Mouse (Mus musculus) ES-Bruce4 (cell line): ENCODE results near the gene Kctd5. TPM values are rescaled to one million over a fixed set of nuclear protein-coding genes. Genes with fewer than 3 reads are reported as not detected.

Experiments
- H3K27ac ChIP-seq: 2 replicates; pipeline ENCODE4 v1.5.1; 2012; ENCODE audit warnings: low read length, inconsistent platforms; ENCODE audit not compliant: insufficient read depth
- H3K27me3 ChIP-seq: 2 replicates; pipeline ENCODE4 v1.6.1; 2012; ENCODE audit warnings: mild to moderate bottlenecking, low read length, inconsistent platforms; ENCODE audit not compliant: control insufficient read depth, poor library complexity, insufficient read depth, severe bottlenecking
- H3K36me3 ChIP-seq: 2 replicates; pipeline ENCODE4 v1.6.1; 2012; ENCODE audit warnings: inconsistent platforms, mild to moderate bottlenecking, low read length, moderate library complexity; ENCODE audit not compliant: control insufficient read depth, poor library complexity, insufficient read depth, severe bottlenecking
- H3K4me1 ChIP-seq: one replicate; pipeline ENCODE4 v1.8.1; 2011; ENCODE audit warnings: low read length; ENCODE audit not compliant: control insufficient read depth, insufficient read depth
- H3K4me3 ChIP-seq: 2 replicates; pipeline ENCODE4 v1.5.1; 2011; ENCODE audit warnings: low read depth, mild to moderate bottlenecking, low read length
- H3K9ac ChIP-seq: 2 replicates; pipeline ENCODE4 v1.6.1; 2012; ENCODE audit warnings: low read depth, mild to moderate bottlenecking, inconsistent platforms; ENCODE audit not compliant: poor library complexity, severe bottlenecking
- H3K9me3 ChIP-seq: replicated peaks from 2 replicates; pipeline ENCODE4 v1.6.1; 2012; ENCODE audit warnings: mild to moderate bottlenecking, low read length, inconsistent platforms; ENCODE audit not compliant: control insufficient read depth, poor library complexity, insufficient read depth, severe bottlenecking
- CTCF ChIP-seq: IDR thresholded peaks from one replicate; pipeline ENCODE4 v1.8.1; 2011; ENCODE audit warnings: low read depth, low read length
- EP300 ChIP-seq: IDR thresholded peaks from 2 replicates; pipeline ENCODE4 v1.6.1; 2011; ENCODE audit warnings: low read depth, low read length; ENCODE audit not compliant: insufficient read depth
- POLR2A ChIP-seq: IDR thresholded peaks from one replicate; pipeline ENCODE4 v1.8.1; 2011; ENCODE audit warnings: low read length; ENCODE audit not compliant: insufficient read depth
- polyA plus RNA-seq: library from polyadenylated mRNA; stranded (reverse); fragments of >200 nt; gene quantifications from 2 replicates; pipeline ENCODE4 v1.2.4, GENCODE M21; 2011; ENCODE audit warnings: low read depth; ENCODE audit not compliant: missing spikeins, insufficient read depth, insufficient read length

Gene Kctd5
- polyA plus RNA-seq, 1 experiment: 66.4 TPM

DNA sequence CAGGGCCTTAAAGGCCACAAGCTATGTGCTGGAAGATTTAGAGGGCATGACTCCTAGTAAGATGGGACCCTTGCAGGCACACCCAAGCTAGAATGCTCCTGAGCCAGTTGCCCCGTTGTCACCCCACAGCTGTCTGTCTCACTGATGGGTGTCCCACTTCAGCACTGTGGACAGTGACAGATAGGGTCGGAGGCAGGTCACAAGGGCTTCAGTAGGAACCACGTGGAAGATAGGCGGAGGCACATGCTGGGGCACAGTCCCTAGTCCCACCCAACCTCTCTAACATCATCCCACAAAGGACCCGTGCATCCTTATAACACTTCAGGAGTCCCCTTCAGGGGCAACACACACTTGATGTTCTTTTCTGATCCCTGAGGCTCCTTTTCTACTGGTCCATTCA, 27.3 kb downstream of the Kctd5 start:
- TF ChIP-seq POLR2A (no peak), EP300 (0 out of 2 replicates have a peak, but pooled peaks have one; percentile 74), CTCF (no peak)
- H3K9ac ChIP-seq: no peak overlapping the region
- no peak overlapping the region for H3K27ac ChIP-seq
- H3K36me3 ChIP-seq: peaks cover 3% of the 10 kb centered on the region; the same call in 1 of the 2 replicates
- no peak overlapping the region for H3K4me3 ChIP-seq
- H3K4me1 ChIP-seq: peaks cover 3% of the 10 kb centered on the region
- no peaks in the 10 kb centered on the region for H3K27me3 ChIP-seq
- H3K9me3 ChIP-seq: no peaks in the 10 kb centered on the region

DNA sequence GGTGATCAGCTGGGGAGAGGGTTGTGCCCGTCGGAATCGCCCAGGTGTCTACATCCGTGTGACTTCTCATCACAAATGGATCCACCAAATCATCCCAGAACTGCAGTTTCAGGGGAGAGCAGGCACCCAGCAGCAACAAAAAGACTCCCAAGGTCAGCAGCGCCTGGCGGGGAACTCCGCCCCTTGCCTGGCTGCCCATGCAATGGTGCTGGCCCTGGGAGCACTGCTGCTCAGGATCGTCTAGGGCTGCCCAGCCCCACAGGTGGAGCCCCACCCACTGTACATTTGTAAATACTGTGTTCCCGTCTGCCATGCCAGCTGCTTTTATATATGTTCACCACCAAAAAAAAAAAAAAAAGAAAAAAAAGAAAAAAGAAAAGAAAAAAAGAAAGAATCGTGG, 27.7 kb downstream of the Kctd5 start:
- no peaks in the 10 kb centered on the region for H3K27me3 ChIP-seq

DNA sequence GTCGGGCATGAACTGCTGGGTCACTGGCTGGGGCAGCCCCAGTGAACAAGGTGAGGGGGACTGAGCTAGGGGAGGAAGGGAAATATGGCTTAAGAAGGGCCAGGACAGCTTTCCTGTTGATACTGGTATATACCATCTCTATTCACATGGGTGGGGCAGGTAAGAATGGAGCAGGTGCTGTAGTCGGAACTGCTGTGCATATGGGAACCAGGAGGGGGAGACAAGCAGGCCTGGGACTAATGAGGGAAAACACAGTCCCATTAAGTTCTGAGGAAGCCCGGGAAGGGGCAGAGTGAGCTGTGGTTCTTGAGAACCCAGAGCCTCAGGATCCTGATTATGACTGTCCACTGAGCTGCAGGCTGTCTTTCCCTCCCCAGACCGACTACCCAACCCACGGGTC, 28.8 kb downstream of the Kctd5 start:
- Histone ChIP-seq H3K9ac (no peak overlapping the region), H3K27ac (no peak overlapping the region), H3K27me3 (no peaks in the 10 kb centered on the region), H3K36me3 (no peaks in the 10 kb centered on the region), H3K4me1 (peaks cover 3% of the 10 kb centered on the region), H3K9me3 (no peaks in the 10 kb centered on the region), H3K4me3 (no peak overlapping the region)
- TF ChIP-seq CTCF: peak; percentile 48
- 0 out of 2 replicates have a peak, but pooled peaks have one; percentile 12 for TF ChIP-seq EP300
- TF ChIP-seq POLR2A: no peak

More for the DNA sequence above, 27.7 kb downstream of the Kctd5 start:
- Histone ChIP-seq H3K4me1 (peaks cover 3% of the 10 kb centered on the region), H3K9ac (no peak overlapping the region), H3K4me3 (no peak overlapping the region), H3K9me3 (no peaks in the 10 kb centered on the region), H3K36me3 (0 out of 2 replicates have a peak, but pooled peaks cover 3% of the 10 kb centered on the region), H3K27ac (no peak overlapping the region)
- no peak for TF ChIP-seq CTCF
- no peak for TF ChIP-seq POLR2A
- no peak for TF ChIP-seq EP300

DNA sequence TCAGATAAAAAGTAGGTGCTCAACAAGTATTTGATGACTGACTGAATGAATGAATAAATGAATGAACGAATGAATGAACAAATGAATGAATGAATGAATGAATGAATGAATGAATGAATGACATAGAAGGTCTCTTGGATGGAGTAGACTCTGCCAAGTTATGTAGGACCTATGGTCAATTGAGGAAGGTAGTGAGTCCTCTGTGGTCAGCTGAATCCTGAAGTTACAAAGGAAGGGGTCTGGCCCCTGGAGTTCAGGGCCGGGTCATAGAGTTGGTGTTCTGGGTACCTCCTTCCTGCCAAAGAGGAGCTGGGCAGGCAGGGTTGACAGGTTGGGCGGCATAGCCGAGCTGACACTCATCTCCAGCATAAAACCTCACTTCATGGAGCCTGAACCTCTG, 35.4 kb downstream of the Kctd5 start, which contains the start of gene Prss27:
Prss27 (plus strand) TSS at position 301 of the 400 bp plus-strand sequence.
- no peaks in the 10 kb centered on the region for H3K4me1 ChIP-seq
- H3K9me3 ChIP-seq: no peaks in the 10 kb centered on the region
- TF ChIP-seq EP300 (no peak), CTCF (no peak), POLR2A (no peak)
- H3K36me3 ChIP-seq: no peaks in the 10 kb centered on the region
- H3K4me3 ChIP-seq: no peak within 1 kb of the TSS
- no peak within 1 kb of the TSS for H3K9ac ChIP-seq
- no peaks in the 10 kb centered on the region for H3K27me3 ChIP-seq
- no peak within 1 kb of the TSS for H3K27ac ChIP-seq

DNA sequence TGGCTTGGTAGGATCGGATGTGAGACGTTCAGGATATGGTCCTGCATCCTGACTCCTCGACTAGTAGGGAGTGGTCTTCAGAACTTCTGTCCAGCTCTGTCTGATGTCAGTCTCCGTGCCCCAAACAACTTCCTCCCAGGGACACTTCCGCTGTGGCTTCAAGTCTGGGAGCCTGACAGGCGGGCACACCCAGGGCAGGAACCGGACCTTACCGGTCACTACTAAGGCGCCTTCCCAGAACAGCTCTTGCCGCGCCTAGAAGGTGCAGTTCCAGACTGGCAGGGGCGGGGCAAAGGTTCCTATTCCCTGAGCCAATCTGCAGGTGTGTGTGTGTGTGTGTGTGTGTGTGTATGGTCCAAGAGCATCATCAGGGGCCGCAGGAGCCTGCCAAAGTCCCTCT, 35.9 kb downstream of the Kctd5 start:
- Histone ChIP-seq H3K27me3 (no peaks in the 10 kb centered on the region), H3K9ac (no peak overlapping the region), H3K9me3 (no peaks in the 10 kb centered on the region), H3K4me1 (peaks cover 2% of the 10 kb centered on the region), H3K36me3 (no peaks in the 10 kb centered on the region), H3K4me3 (no peak overlapping the region), H3K27ac (no peak overlapping the region)
- no peak for TF ChIP-seq POLR2A
- TF ChIP-seq EP300: peak; percentile 32; the same call in 1 of the 2 replicates
- TF ChIP-seq CTCF: no peak

DNA sequence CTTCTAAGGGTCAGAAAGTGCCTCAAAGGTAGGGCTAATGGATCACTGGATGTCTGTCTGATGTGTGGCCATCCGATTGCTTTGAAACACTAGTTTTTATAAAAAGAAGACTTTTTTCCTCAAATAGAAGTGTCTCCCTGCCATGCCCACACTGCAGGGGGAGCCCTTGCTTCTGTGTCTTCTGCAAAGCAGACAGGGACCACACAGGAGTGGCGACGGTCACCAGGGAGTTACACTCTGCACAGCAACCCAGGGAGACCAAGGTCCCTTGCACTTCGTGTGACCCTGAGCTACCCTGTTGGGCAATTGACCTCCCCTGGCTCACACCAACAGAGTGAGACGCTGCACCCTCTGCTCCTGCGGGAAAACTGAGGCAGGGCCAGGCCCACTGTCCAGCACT, 36.3 kb downstream of the Kctd5 start:
- Histone ChIP-seq H3K27me3 (no peaks in the 10 kb centered on the region), H3K36me3 (no peaks in the 10 kb centered on the region), H3K9ac (no peak overlapping the region), H3K27ac (no peak overlapping the region), H3K4me1 (peaks cover 2% of the 10 kb centered on the region), H3K9me3 (no peaks in the 10 kb centered on the region), H3K4me3 (no peak overlapping the region)
- TF ChIP-seq CTCF (peak; percentile 20), POLR2A (no peak), EP300 (no peak)
